Mouse (Mus musculus) lung, embryonic 14.5 days (tissue): Measurements from ENCODE around the gene Gemin7. TPM values are rescaled to one million over a fixed set of nuclear protein-coding genes. Genes with fewer than 3 reads are reported as not detected.

ENCODE experiments used
- ATAC-seq: fragments of 200-750 bp; cut with Nextera tagmentation; 2 replicates; pipeline ENCODE4 v1.8.0; 2017; ENCODE audit warnings: mild to moderate bottlenecking, moderate TSS enrichment, moderate library complexity; ENCODE audit not compliant: insufficient read depth
- DNase-seq: peaks from one replicate; pipeline ENCODE4 v3.0.0-alpha.2; 2015
- H3K27ac ChIP-seq: fragments of 300-500 bp; sonication (generic); 2 replicates; pipeline ENCODE4 v1.5.1; 2014; ENCODE audit warnings: low read depth, mild to moderate bottlenecking, moderate library complexity
- H3K27me3 ChIP-seq: fragments of 300-500 bp; sonication (generic); 2 replicates; pipeline ENCODE4 v1.6.1; 2014; ENCODE audit warnings: low read length, control low read depth; ENCODE audit not compliant: insufficient read depth
- H3K36me3 ChIP-seq: fragments of 300-500 bp; sonication (generic); 2 replicates; pipeline ENCODE4 v1.6.1; 2014; ENCODE audit warnings: control low read depth; ENCODE audit not compliant: insufficient read depth
- H3K4me1 ChIP-seq: fragments of 300-500 bp; sonication (generic); 2 replicates; pipeline ENCODE4 v1.6.1; 2014; ENCODE audit warnings: antibody characterized with exemption, control low read depth; ENCODE audit not compliant: insufficient read depth
- H3K4me2 ChIP-seq: fragments of 300-500 bp; sonication (generic); 2 replicates; pipeline ENCODE4 v1.6.1; 2014; ENCODE audit warnings: mild to moderate bottlenecking
- H3K4me3 ChIP-seq: fragments of 300-500 bp; sonication (generic); 2 replicates; pipeline ENCODE4 v1.5.1; 2014; ENCODE audit warnings: low read depth, low read length
- H3K9ac ChIP-seq: fragments of 300-500 bp; sonication (generic); 2 replicates; pipeline ENCODE4 v1.6.1; 2014
- H3K9me3 ChIP-seq: fragments of 300-500 bp; sonication (generic); 2 replicates; pipeline ENCODE4 v1.6.1; 2016; ENCODE audit warnings: low read depth, low read length, control low read depth
- CTCF ChIP-seq: IDR thresholded peaks from 2 replicates; pipeline ENCODE4 v1.5.1; 2016; ENCODE audit warnings: antibody characterized with exemption, low read depth
- WGBS: fragments of 180-500 bp; shearing (Covaris S2); extraction: QIAGEN DNeasy Blood & Tissue Kit; methylation state at CpG from one replicate; pipeline ENCODE4 v1.1.7; 2014; 5-methylcytosine and 5-hydroxymethylcytosine counted together
- polyA plus RNA-seq: library from polyadenylated mRNA; unstranded; fragments of >200 nt; fragmentation: Nextera tagmentation; extraction: Ambion mirVana; gene quantifications from 2 replicates; pipeline ENCODE4 v1.2.1, GENCODE M21; 2014

The Gemin7 gene
- polyA plus RNA-seq, 1 experiment from 2014 or later: 183 TPM

GRCm38 (mm10) chr7:19547344-19547969 is 29.9 kb downstream of the Gemin7 start:
- no peak overlapping the region for H3K4me2 ChIP-seq
- no peak for TF ChIP-seq CTCF
- DNase-seq: no peak
- H3K27ac ChIP-seq: peak overlapping the region; percentile 59; the same call in 1 of the 2 replicates
- H3K9ac ChIP-seq: no peak overlapping the region
- no peaks in the 10 kb centered on the region for H3K9me3 ChIP-seq
- H3K27me3 ChIP-seq: no peaks in the 10 kb centered on the region
- 58% methylated on average over 2 of the region's 2 CpGs for WGBS
- H3K4me1 ChIP-seq: peaks cover 10% of the 10 kb centered on the region
- ATAC-seq: peak; percentile 47; the same call in 1 of the 2 replicates
- H3K4me3 ChIP-seq: no peak overlapping the region
- H3K36me3 ChIP-seq: peaks cover 9% of the 10 kb centered on the region

DNA sequence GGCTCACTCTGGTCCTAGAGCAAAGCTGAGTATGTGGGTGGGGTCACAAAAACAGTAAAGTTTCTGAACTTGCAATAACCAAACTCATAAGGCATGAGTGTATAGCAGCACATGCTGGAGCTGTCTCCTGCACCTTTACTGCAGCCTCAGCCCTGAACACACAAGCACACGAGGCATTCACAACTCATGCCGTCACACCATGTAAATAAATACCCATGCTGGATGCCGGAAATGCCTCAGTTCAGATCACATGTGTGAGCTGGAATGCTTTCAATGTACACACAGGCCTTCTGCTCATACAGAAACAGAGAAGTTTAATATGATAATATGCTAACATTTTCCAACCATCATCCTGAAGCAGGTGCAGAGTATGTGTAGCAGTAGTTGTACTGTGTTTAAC is 31.4 kb downstream of the Gemin7 start:
- ATAC-seq (no peak), DNase-seq (peak; percentile 51)
- TF ChIP-seq CTCF: no peak
- WGBS: 13% methylated on average over 3 of the region's 3 CpGs
- Histone ChIP-seq H3K9me3 (no peaks in the 10 kb centered on the region), H3K27me3 (no peaks in the 10 kb centered on the region), H3K27ac (0 out of 2 replicates have a peak overlapping the region, but pooled peaks have one; percentile 48), H3K4me1 (peaks cover 10% of the 10 kb centered on the region), H3K9ac (no peak overlapping the region), H3K4me2 (no peak overlapping the region), H3K36me3 (0 out of 2 replicates have a peak, but pooled peaks cover 3% of the 10 kb centered on the region), H3K4me3 (no peak overlapping the region)

- 47% methylated on average over 6 of the region's 6 CpGs for WGBS
- peak; percentile 56 for DNase-seq
- H3K27me3 ChIP-seq: no peaks in the 10 kb centered on the region
Observed at GRCm38 (mm10) chr7:19543584-19543983, 33.8 kb downstream of the Gemin7 start.

GRCm38 (mm10) chr7:19542155-19542691 is 35.2 kb downstream of the Gemin7 start:
- no peaks in the 10 kb centered on the region for H3K9me3 ChIP-seq
- no peak for DNase-seq

More at GRCm38 (mm10) chr7:19543584-19543983, 33.8 kb downstream of the Gemin7 start:
- TF ChIP-seq CTCF: peak; percentile 69
- Histone ChIP-seq H3K36me3 (0 out of 2 replicates have a peak, but pooled peaks cover 3% of the 10 kb centered on the region), H3K9ac (no peak overlapping the region), H3K9me3 (no peaks in the 10 kb centered on the region), H3K4me3 (no peak overlapping the region), H3K4me2 (no peak overlapping the region), H3K27ac (no peak overlapping the region), H3K4me1 (peaks cover 10% of the 10 kb centered on the region)
- ATAC-seq: no peak

GRCm38 (mm10) chr7:19541681-19542154 is 35.7 kb downstream of the Gemin7 start:
- no peaks in the 10 kb centered on the region for H3K27me3 ChIP-seq
- ATAC-seq (no peak), DNase-seq (no peak)
- 0 out of 2 replicates have a peak overlapping the region, but pooled peaks have one; percentile 42 for H3K27ac ChIP-seq
- no peak overlapping the region for H3K4me3 ChIP-seq
- TF ChIP-seq CTCF: no peak
- H3K4me1 ChIP-seq: peaks cover 6% of the 10 kb centered on the region
- WGBS: 75% methylated on average over 7 of the region's 7 CpGs
- no peak overlapping the region for H3K9ac ChIP-seq
- 0 out of 2 replicates have a peak, but pooled peaks cover under 1% of the 10 kb centered on the region for H3K36me3 ChIP-seq
- no peak overlapping the region for H3K4me2 ChIP-seq
- no peaks in the 10 kb centered on the region for H3K9me3 ChIP-seq

More at GRCm38 (mm10) chr7:19542155-19542691, 35.2 kb downstream of the Gemin7 start:
- 72% methylated on average over 8 of the region's 8 CpGs for WGBS
- Histone ChIP-seq H3K36me3 (0 out of 2 replicates have a peak, but pooled peaks cover 3% of the 10 kb centered on the region), H3K9ac (no peak overlapping the region), H3K27ac (no peak overlapping the region), H3K4me1 (peaks cover 10% of the 10 kb centered on the region), H3K27me3 (no peaks in the 10 kb centered on the region), H3K4me3 (no peak overlapping the region), H3K4me2 (no peak overlapping the region)
- TF ChIP-seq CTCF: no peak
- 0 out of 2 replicates have a peak, but pooled peaks have one; percentile 12 for ATAC-seq

DNA sequence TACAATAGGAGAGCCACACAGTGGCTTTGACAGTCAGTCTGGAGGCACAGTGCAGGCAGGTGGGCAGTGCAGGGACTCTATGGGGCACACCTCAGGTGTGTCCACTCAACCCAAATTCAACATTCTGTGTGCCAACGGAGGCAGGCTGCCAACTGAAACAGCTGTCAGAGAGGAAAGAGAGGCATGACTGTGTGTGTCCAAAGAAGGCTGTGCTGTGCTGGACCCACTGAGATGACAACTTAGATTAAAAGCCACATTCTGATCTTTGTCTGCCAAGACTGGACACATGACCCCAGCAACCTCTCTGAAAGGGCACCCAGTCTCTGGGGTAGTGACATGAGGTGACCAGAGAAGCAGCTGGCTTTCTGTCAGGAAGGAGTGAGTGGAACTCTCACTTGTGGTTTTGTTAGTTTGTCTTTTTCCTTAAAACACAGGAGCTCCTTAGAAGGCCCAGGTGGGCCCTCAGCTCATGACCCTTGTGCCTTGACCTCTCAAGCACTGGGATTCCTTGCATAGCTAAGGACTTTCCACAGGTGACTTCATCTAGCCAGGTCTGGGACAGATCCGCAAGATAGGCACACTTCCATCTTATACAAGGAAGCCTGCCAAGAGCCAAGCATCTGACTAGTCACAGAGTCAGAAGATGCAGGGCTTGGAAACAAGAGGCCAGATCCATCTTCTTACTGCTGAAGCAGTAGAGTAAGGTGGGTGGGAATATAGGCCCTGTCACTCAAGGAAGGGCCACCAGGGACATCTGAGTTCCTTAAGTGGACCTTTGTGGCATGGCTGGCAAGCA is 36.4 kb downstream of the Gemin7 start:
- H3K4me2 ChIP-seq: no peak overlapping the region
- no peaks in the 10 kb centered on the region for H3K27me3 ChIP-seq
- DNase-seq: no peak
- H3K9me3 ChIP-seq: no peaks in the 10 kb centered on the region
- H3K27ac ChIP-seq: no peak overlapping the region
- ATAC-seq: no peak
- H3K4me1 ChIP-seq: no peaks in the 10 kb centered on the region
- H3K36me3 ChIP-seq: no peaks in the 10 kb centered on the region
- H3K4me3 ChIP-seq: no peak overlapping the region
- no peak overlapping the region for H3K9ac ChIP-seq
- 67% methylated on average over 2 of the region's 2 CpGs for WGBS
- TF ChIP-seq CTCF: no peak
